Mouse (Mus musculus): ENCODE measurements around the gene Egfl8.
A peak's percentile ranks its signal among the peaks of the same experiment; 100 is the strongest.

Egfl8 gene

DNA sequence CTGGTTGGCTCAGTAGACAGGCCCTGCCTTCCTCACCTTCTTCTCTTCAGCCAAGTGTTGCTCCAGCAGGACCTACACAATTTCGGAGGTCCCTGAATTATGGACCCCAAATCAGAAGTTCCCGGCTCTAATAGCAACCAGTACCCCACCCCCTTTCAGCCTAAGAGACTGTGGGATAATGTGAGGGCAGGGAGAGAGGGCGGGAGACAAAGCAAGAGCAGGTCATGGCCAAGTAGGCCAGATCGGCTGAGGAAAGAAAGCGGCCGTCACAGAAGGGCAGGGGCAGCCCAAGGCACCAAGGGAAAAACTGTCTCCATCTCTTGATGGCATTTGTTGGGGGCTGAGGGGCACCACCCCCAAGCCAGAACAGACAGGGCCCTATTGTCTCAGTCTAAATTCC is at the start of gene Egfl8:
Gene Egfl8, minus strand, starts transcription at position 101 of the 400 bp plus-strand sequence.
- no peak for DNase-seq (ENCODE audit: low read depth)

- DNase-seq (ENCODE audit: low read depth): no peak
Observed at GRCm38 (mm10) chr17:34664472-34664871, 48.7 kb upstream of the Egfl8 start.

DNA sequence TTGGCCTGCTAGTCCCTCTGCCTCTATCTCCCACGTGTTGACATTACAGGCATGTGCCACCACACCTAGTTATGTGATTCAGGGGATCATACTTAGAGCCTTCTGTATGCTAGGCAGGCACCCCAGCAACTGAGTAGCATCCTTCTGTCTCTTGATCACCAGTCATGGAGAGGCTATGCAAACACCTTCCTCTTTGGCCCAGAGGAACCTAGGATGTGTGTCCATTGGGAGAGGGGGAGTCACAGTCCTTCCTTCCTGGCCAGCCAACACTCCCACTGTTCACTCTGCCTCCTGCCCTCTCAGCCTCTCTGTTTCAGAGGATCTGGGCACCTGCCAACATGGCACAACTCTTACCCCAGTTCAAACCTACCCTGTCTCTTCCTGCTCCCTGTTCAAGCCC is 47.8 kb upstream of the Egfl8 start:
- no peak for DNase-seq (ENCODE audit: low read depth)

DNA sequence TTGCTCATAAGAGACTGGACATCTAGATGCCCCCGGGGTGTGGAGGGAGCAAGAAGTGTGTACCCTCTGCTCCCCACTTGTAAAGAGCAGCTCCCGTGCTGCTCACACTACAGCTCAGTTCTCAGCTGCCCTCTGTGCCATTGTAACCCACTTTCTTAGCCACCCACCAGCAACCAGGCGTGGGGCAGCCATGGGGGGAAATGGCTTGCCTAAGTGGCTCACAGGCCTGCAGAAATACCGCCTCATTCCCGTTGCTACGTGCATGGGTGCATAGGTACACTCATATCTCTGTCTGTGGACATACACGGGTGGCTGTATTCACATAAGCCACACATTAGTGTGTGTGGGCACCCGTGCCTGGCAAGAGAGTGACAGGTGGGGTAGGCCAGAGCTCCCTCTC is 47.2 kb upstream of the Egfl8 start:
- DNase-seq (ENCODE audit: low read depth): no peak

DNA sequence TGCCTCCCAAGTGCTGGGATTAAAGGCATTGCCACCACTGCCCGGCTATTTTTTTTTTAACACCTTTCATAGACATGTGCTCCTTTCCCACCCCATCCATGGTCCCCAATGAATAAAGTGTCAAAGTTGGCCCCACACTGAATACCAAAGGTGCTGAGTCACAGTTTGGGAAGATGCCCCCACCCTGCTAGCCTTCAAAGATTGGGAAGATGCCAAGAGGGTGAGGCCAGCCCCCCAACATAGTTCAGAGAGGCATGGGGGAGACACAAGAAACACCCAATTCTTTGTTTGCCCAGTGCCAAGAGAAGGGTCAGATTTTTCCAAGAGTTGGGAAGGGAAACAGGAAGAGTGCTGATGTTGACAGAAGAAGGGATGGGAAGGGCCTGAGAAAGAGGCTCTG is 46.7 kb upstream of the Egfl8 start:
- DNase-seq (ENCODE audit: low read depth): no peak

DNA sequence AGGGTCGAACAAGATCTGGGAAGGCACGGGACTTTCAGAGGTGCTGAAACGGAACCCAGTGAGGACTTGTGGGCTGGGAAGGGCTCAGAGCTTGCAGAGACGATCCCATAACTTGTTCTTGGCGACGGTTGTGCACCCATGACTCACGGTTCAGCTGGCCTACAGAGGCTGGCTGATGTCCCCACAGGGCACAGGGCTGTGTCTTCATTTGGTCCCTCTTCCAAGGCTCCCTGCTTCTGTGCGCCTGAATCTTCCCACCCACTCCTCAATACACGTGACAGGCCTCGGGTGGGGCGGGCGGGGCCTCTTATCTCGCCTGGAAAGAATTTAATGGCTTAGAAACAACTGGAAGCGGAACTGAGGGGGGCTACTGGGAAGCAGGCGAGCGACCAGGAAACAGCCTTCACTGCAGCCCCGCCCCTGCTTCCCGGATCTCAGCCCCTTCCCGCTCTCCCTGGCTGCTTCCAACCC is 45.4 kb upstream of the Egfl8 start:
- DNase-seq (ENCODE audit: low read depth): no peak

DNA sequence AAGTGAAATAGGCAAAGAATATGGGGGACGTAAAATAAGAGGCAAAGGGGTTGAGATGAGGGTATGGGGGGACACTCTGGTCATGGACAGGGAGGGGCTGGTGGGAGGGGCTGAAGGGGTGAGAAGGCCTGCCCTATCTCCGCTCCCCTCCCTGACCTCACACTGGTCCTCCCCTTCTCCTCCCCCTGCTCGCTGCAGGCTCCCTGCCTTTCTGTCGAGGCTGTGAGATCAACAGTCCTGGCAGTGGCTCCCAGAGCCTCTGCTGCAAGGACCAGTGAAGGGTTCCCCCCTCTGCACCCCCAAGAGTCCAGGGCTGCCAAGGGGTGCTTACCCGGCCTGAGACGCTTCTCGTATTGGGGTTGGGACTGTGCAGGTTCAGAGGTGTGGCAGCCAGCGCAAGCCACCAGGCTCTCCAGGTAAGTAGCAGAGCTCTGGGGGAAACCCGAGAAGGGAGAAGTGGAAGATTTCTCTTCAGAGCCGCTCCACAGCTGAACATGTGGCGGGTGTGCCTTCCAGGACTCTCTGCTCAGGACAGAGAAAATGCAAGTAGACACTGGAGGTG is 44.6 kb upstream of the Egfl8 start:
- DNase-seq (ENCODE audit: low read depth): no peak

- no peak for DNase-seq (ENCODE audit: low read depth)
Observed at GRCm38 (mm10) chr17:34659897-34660214, 44.1 kb upstream of the Egfl8 start.

DNA sequence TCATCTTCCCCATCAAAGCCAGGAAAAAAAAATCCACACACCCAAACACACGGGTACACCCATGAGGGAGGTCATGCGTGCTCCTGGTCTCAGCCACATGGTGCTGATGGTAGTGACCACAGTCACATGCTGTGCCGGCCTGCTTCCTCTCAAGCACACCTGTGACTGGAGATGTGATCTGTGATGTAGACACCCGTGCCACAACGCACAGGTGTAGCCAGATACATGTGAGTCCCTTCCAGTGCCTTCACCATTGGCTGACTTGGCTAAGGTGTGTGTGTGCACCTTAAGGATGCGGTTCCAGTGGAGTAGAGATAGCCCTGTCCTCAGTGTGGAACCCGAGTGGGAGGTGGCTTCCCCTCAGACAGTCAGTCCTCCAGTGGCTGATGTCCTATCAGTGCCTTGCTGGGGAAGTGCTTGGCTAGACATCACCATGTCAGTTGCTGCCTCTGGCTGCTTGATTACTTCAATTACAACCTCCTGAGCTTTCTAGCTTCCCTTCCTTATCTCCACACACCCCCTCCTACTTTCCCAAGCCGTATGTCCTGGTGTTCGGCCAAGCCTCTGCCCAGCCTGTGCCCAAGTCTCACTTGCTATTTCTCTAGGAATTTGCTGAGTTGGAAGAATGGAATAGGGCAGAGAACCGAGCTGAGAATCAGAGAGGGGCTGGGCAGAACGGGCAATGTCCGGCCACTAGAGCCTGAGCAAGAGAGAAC is 43.6 kb upstream of the Egfl8 start:
- DNase-seq (ENCODE audit: low read depth): no peak

DNA sequence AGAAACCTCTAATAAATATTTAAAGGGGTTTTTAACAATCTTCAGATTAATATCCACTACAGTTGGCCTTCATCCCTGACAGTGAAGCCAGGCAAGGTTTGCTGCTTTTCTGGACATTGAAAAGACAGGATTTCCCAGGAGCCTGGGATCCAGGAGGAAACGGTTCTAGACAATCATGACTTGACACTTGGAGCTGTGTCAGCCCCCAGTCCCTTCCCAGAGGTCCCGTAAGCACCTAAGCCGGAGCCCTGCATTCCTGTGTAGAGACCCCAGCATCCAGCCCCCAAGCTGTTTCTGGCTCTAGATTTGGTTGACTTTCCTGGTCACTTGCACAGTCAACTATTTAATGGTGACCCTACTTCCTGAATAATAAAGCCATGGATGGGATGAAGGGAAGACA is 42.8 kb upstream of the Egfl8 start:
- DNase-seq (ENCODE audit: low read depth): no peak

DNA sequence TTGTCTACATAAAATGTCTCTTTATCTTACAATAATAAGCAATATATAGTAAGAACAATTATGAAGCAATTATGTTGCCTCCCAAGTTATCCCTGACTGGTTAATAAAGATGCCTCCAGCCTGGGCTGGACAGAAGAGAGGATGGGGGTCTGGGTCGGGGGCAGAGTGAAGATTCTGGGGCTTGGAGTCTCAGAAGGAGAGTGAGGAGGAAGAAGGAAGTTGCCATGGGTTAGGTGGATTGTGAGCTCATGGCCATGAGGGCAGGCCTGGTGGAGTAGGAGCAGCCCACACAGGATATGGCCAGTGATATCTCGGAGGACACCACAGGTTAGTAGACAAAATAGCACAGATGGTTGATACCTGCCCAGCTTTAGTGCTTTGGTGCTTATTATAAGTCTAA is 42.4 kb upstream of the Egfl8 start:
- no peak for DNase-seq (ENCODE audit: low read depth)

GRCm38 (mm10) chr17:34657271-34657670 is 41.5 kb upstream of the Egfl8 start:
- no peak for DNase-seq (ENCODE audit: low read depth)

DNA sequence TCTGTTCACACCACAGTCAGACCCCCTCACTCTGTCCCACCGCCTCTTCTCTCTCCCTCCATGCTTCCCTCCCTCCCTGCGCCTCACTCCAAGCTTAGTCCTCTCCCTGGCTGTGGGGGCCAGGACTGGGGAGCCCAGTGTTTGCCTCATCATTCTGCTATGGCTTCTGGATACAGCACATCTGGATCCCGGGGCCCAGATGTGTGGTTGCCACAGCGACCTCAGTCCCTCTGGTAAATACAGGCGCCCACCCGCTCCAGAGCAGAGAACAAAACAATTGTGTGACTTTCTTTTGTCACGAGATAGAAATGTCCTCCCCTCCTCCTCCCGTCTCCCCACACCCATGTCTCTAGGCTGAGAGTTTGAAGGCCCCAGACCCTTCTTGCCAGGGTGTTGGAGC is 40.9 kb upstream of the Egfl8 start:
- no peak for DNase-seq (ENCODE audit: low read depth)

- DNase-seq (ENCODE audit: low read depth): peak; percentile 93
Observed at GRCm38 (mm10) chr17:34655581-34655991, 39.8 kb upstream of the Egfl8 start.

DNA sequence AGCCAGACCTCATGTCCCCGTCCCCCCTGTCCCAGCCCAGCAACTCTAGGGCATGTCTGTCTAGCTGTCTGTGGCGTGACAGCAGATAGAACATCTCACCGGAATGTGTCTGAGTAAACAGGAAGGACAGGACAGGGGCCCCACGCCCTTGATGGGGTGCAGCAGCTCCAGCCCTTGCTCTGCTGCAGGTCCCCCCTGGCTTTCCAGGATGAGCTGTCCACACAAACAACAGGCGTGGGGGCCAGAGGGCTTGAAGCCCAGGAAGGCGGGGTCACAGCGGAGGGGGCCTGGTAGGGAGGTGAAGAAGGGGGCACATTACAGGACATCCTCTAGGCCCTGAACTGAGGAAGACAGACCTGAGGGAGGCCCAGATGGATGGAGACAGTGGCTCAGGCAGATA is 39.4 kb upstream of the Egfl8 start:
- DNase-seq (ENCODE audit: low read depth): no peak

DNA sequence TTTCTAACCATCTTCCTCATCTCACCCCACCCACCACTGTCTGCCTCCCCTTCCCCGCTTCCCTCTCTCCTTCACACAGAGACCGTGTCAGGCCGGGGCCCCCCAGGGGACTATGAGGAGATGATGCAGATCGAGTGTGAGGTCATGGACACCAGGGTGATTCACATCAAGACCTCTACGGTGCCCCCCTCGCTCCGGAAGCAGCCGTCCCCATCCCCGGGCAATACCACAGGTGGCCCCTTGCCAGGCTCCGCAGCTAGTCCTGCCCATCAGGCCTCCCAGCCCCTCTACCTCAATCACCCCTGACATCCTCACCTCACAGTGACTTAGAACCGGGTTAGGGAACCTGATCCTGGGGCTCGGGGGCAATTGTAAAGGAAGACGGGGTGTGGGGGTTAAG is 38.6 kb upstream of the Egfl8 start:
- no peak for DNase-seq (ENCODE audit: low read depth)

GRCm38 (mm10) chr17:34653746-34654285 is 38.0 kb upstream of the Egfl8 start:
- no peak for DNase-seq (ENCODE audit: low read depth)

- no peak for DNase-seq (ENCODE audit: low read depth)
Observed at GRCm38 (mm10) chr17:34652985-34653384, 37.2 kb upstream of the Egfl8 start.

DNA sequence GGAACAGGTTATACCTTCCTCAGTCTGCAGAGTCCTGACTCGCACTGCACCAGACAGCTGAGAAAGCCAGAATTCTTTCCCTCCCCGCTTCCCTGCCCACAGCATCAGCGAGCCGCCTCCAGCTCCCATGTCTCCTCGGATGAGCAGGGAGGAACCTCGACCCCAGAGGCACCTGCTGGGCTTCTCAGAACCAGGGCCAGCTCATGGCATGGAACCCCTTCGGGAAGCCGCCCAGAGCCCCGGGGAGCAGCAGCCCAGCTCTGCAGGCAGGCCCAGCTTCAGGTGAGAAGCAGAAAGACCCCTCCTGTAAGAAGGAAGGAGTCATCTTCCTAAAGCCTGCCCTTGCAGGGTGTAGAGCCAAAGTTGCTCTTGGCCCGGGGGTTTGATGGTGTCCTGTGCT is 36.8 kb upstream of the Egfl8 start:
- no peak for DNase-seq (ENCODE audit: low read depth)

DNA sequence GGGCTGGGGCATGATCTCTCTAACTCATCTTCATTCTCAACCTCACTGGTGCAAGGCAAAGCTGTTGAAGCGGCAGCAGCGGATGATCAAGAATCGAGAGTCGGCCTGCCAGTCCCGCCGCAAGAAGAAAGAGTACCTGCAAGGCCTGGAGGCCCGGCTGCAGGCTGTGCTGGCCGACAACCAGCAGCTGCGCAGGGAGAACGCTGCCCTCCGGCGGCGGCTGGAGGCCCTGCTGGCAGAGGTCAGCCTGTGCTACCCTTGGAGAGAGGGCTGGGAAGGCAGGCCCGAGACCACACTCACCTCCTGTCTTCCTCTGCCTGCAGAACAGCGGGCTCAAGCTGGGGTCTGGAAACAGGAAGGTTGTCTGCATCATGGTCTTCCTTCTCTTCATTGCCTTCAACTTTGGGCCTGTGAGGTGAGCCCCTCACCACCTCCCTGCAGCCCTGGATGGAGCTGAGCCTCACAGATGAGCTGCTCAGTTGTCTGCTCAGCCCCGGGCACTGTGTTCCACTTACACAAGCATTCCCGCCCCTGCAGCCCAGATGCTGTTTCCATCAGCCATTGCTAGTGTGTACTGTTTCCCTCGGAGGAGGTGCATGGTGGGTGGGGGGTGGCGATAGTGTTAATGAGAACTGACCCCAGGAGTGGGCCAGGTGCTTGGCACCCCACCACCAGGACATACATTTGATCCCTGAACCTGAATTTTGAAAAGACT is 35.9 kb upstream of the Egfl8 start:
- DNase-seq (ENCODE audit: low read depth): no peak

GRCm38 (mm10) chr17:34650781-34651180 is 35.0 kb upstream of the Egfl8 start:
- no peak for DNase-seq (ENCODE audit: low read depth)

GRCm38 (mm10) chr17:34649106-34649864 is 33.5 kb upstream of the Egfl8 start:
- DNase-seq (ENCODE audit: low read depth): no peak

Measured in fibroblast of lung, adult 2 months (primary cell).